Mouse (Mus musculus) liver, embryonic 12.5 days (tissue): ENCODE data around the gene Ppip5k2. TPM values are rescaled to one million over a fixed set of nuclear protein-coding genes. Genes with fewer than 3 reads are reported as not detected.
"Not testable (repeated sequence)": the region's sequence is repeated elsewhere in the genome, so short reads cannot be mapped to it uniquely, and the experiment has no call there.

ENCODE experiments used
- ATAC-seq: fragments of 200-750 bp; cut with Nextera tagmentation; 2 replicates; pipeline ENCODE4 v1.8.0; 2017; ENCODE audit warnings: moderate number of reproducible peaks, mild to moderate bottlenecking, moderate library complexity
- H3K27ac ChIP-seq: fragments of 300-500 bp; sonication (generic); 2 replicates; pipeline ENCODE4 v1.5.1; 2016; ENCODE audit warnings: mild to moderate bottlenecking
- H3K27me3 ChIP-seq: fragments of 300-500 bp; sonication (generic); replicated peaks from 2 replicates; pipeline ENCODE4 v1.6.1; 2016; ENCODE audit warnings: mild to moderate bottlenecking, moderate library complexity
- H3K36me3 ChIP-seq: fragments of 300-500 bp; sonication (generic); 2 replicates; pipeline ENCODE4 v1.6.1; 2016; ENCODE audit warnings: mild to moderate bottlenecking, moderate library complexity
- H3K4me1 ChIP-seq: fragments of 300-500 bp; sonication (generic); 2 replicates; pipeline ENCODE4 v1.6.1; 2016
- H3K4me2 ChIP-seq: fragments of 300-500 bp; sonication (generic); 2 replicates; pipeline ENCODE4 v1.6.1; 2016; ENCODE audit warnings: mild to moderate bottlenecking, moderate library complexity
- H3K4me3 ChIP-seq: fragments of 300-500 bp; sonication (generic); 2 replicates; pipeline ENCODE4 v1.5.1; 2016; ENCODE audit warnings: mild to moderate bottlenecking, moderate library complexity
- H3K9ac ChIP-seq: fragments of 300-500 bp; sonication (generic); 2 replicates; pipeline ENCODE4 v1.6.1; 2016; ENCODE audit warnings: mild to moderate bottlenecking, moderate library complexity
- H3K9me3 ChIP-seq: fragments of 300-500 bp; sonication (generic); replicated peaks from 2 replicates; pipeline ENCODE4 v1.6.1; 2016; ENCODE audit warnings: mild to moderate bottlenecking, moderate library complexity
- WGBS: fragments of 180-500 bp; shearing (Covaris S2); methylation state at CpG from one replicate; pipeline ENCODE4 v1.1.7; 2016; ENCODE audit not compliant: insufficient replicate concordance; 5-methylcytosine and 5-hydroxymethylcytosine counted together
- polyA plus RNA-seq: library from polyadenylated mRNA; unstranded; fragments of >200 nt; fragmentation: Nextera tagmentation; extraction: Ambion mirVana; gene quantifications from 2 replicates; pipeline ENCODE4 v1.2.1, GENCODE M21; 2016

The Ppip5k2 gene
- polyA plus RNA-seq, 1 experiment from 2014 or later = 23.7 TPM

- Histone ChIP-seq H3K4me1 (peaks cover 31% of the 10 kb centered on the region), H3K36me3 (peaks cover 27% of the 10 kb centered on the region), H3K4me3 (no peak overlapping the region), H3K4me2 (no peak overlapping the region), H3K27me3 (no peaks in the 10 kb centered on the region), H3K9ac (no peak overlapping the region), H3K9me3 (no peaks in the 10 kb centered on the region), H3K27ac (peak overlapping the region; percentile 11; the same call in 1 of the 2 replicates)
- ATAC-seq = no peak
- whole genome bisulfite sequencing = 73% methylated on average over 2 of the region's 2 CpGs
Measured at GRCm38 (mm10) chr1:97773973-97774372, 3.8 kb upstream of the Ppip5k2 start.

GRCm38 (mm10) chr1:97773362-97773761, 3.2 kb upstream of the Ppip5k2 start:
- Histone ChIP-seq H3K4me1 (peaks cover 36% of the 10 kb centered on the region), H3K9ac (no peak overlapping the region), H3K4me2 (no peak overlapping the region), H3K9me3 (no peaks in the 10 kb centered on the region), H3K36me3 (peaks cover 26% of the 10 kb centered on the region), H3K27ac (peak overlapping the region; percentile 11; the same call in 1 of the 2 replicates), H3K27me3 (no peaks in the 10 kb centered on the region), H3K4me3 (no peak overlapping the region)
- ATAC-seq = no peak
- WGBS = 64% methylated on average over 6 of the region's 6 CpGs

- H3K4me2 ChIP-seq = peak overlapping the region; percentile 88
- H3K27ac ChIP-seq = no peak overlapping the region; the same call in 1 of the 2 replicates
- peaks cover 14% of the 10 kb centered on the region for H3K36me3 ChIP-seq
- no peaks in the 10 kb centered on the region for H3K27me3 ChIP-seq
- H3K4me3 ChIP-seq = no peak overlapping the region
- H3K4me1 ChIP-seq = peaks cover 47% of the 10 kb centered on the region
- 82% methylated on average over 5 of the region's 5 CpGs for WGBS
- no peak overlapping the region for H3K9ac ChIP-seq
- no peaks in the 10 kb centered on the region for H3K9me3 ChIP-seq
- ATAC-seq = no peak
Measured at GRCm38 (mm10) chr1:97771727-97772126, 1.5 kb upstream of the Ppip5k2 start.

- no peaks in the 10 kb centered on the region for H3K27me3 ChIP-seq
- peak overlapping the region; percentile 88 for H3K4me2 ChIP-seq
- WGBS = 44% methylated on average over 7 of the region's 7 CpGs
- peaks cover 47% of the 10 kb centered on the region for H3K4me1 ChIP-seq
- ATAC-seq = no peak
- peak overlapping the region; percentile 89 for H3K4me3 ChIP-seq
- H3K36me3 ChIP-seq = peaks cover 8% of the 10 kb centered on the region
- peak overlapping the region; percentile 87 for H3K9ac ChIP-seq
- H3K9me3 ChIP-seq = no peaks in the 10 kb centered on the region
- no peak overlapping the region; the same call in 1 of the 2 replicates for H3K27ac ChIP-seq
Measured at GRCm38 (mm10) chr1:97771118-97771517, 907 bp upstream of the Ppip5k2 start.

GRCm38 (mm10) chr1:97769294-97769903, 812 bp downstream of the Ppip5k2 start:
- Histone ChIP-seq H3K36me3 (no peaks in the 10 kb centered on the region), H3K9ac (peak overlapping the region; percentile 87), H3K4me2 (peak overlapping the region; percentile 88), H3K27me3 (no peaks in the 10 kb centered on the region), H3K4me1 (peaks cover 57% of the 10 kb centered on the region), H3K4me3 (peak overlapping the region; percentile 89), H3K27ac (peak overlapping the region; percentile 94), H3K9me3 (no peaks in the 10 kb centered on the region)
- ATAC-seq = peak; percentile 52
- under 1% methylated on average over 40 of the region's 40 CpGs for WGBS

- peaks cover 52% of the 10 kb centered on the region for H3K4me1 ChIP-seq
- H3K9ac ChIP-seq = peak overlapping the region; percentile 87
- no peaks in the 10 kb centered on the region for H3K9me3 ChIP-seq
- H3K36me3 ChIP-seq = no peaks in the 10 kb centered on the region
- no peaks in the 10 kb centered on the region for H3K27me3 ChIP-seq
- 8% methylated on average over 7 of the region's 7 CpGs for WGBS
- ATAC-seq = no peak
- peak overlapping the region; percentile 94 for H3K27ac ChIP-seq
- H3K4me2 ChIP-seq = peak overlapping the region; percentile 88
- peak overlapping the region; percentile 89 for H3K4me3 ChIP-seq
Measured at GRCm38 (mm10) chr1:97768906-97769293, 1.3 kb downstream of the Ppip5k2 start.

- peaks cover 45% of the 10 kb centered on the region for H3K4me1 ChIP-seq
- 65% methylated on average over 2 of the region's 2 CpGs for WGBS
- no peaks in the 10 kb centered on the region for H3K27me3 ChIP-seq
- H3K9ac ChIP-seq = no peak overlapping the region; the same call in 1 of the 2 replicates
- no peak for ATAC-seq
- no peaks in the 10 kb centered on the region for H3K9me3 ChIP-seq
- no peaks in the 10 kb centered on the region for H3K36me3 ChIP-seq
- peak overlapping the region; percentile 88 for H3K4me2 ChIP-seq
- no peak overlapping the region for H3K27ac ChIP-seq
- H3K4me3 ChIP-seq = peak overlapping the region; percentile 89
Measured at GRCm38 (mm10) chr1:97768089-97768488, 2.1 kb downstream of the Ppip5k2 start.

- H3K4me3 ChIP-seq, H3K9ac ChIP-seq, H3K27me3 ChIP-seq, H3K4me2 ChIP-seq, H3K27ac ChIP-seq, ATAC-seq, H3K9me3 ChIP-seq, H3K36me3 ChIP-seq: not testable (repeated sequence)
- peaks cover 26% of the 10 kb centered on the region for H3K4me1 ChIP-seq
- WGBS = 73% methylated on average over 4 of the region's 4 CpGs
Measured at GRCm38 (mm10) chr1:97765712-97766111, 4.5 kb downstream of the Ppip5k2 start.

- no peaks in the 10 kb centered on the region for H3K9me3 ChIP-seq
- WGBS = 81% methylated on average over 6 of the region's 6 CpGs
- peaks cover 11% of the 10 kb centered on the region for H3K36me3 ChIP-seq
- H3K9ac ChIP-seq = no peak overlapping the region
- no peak overlapping the region for H3K4me3 ChIP-seq
- H3K4me1 ChIP-seq = peaks cover 10% of the 10 kb centered on the region; the same call in 1 of the 2 replicates
- no peak overlapping the region for H3K4me2 ChIP-seq
- no peak for ATAC-seq
- H3K27ac ChIP-seq = no peak overlapping the region
- H3K27me3 ChIP-seq = no peaks in the 10 kb centered on the region
Measured at GRCm38 (mm10) chr1:97761477-97761876, 8.7 kb downstream of the Ppip5k2 start.

GRCm38 (mm10) chr1:97760598-97760997, 9.6 kb downstream of the Ppip5k2 start:
- ATAC-seq = no peak
- no peak overlapping the region for H3K4me2 ChIP-seq
- peaks cover 6% of the 10 kb centered on the region; the same call in 1 of the 2 replicates for H3K4me1 ChIP-seq
- no peak overlapping the region for H3K27ac ChIP-seq
- no peak overlapping the region for H3K9ac ChIP-seq
- H3K9me3 ChIP-seq = no peaks in the 10 kb centered on the region
- no peaks in the 10 kb centered on the region for H3K27me3 ChIP-seq
- peaks cover 14% of the 10 kb centered on the region for H3K36me3 ChIP-seq
- WGBS = 75% methylated on average over 7 of the region's 7 CpGs
- H3K4me3 ChIP-seq = no peak overlapping the region

GRCm38 (mm10) chr1:97759841-97760240, 10.4 kb downstream of the Ppip5k2 start:
- Histone ChIP-seq H3K4me2 (no peak overlapping the region), H3K36me3 (peaks cover 22% of the 10 kb centered on the region), H3K9ac (no peak overlapping the region), H3K27me3 (no peaks in the 10 kb centered on the region), H3K27ac (no peak overlapping the region), H3K9me3 (no peaks in the 10 kb centered on the region), H3K4me3 (no peak overlapping the region), H3K4me1 (peaks cover 6% of the 10 kb centered on the region)
- ATAC-seq = no peak

GRCm38 (mm10) chr1:97754392-97754791, 15.8 kb downstream of the Ppip5k2 start:
- H3K4me1 ChIP-seq = peaks cover 13% of the 10 kb centered on the region
- H3K9ac ChIP-seq = 0 out of 2 replicates have a peak overlapping the region, but pooled peaks have one; percentile 17
- H3K9me3 ChIP-seq = no peaks in the 10 kb centered on the region
- no peak overlapping the region for H3K4me3 ChIP-seq
- H3K4me2 ChIP-seq = no peak overlapping the region
- H3K27ac ChIP-seq = peak overlapping the region; percentile 45; the same call in 1 of the 2 replicates
- ATAC-seq = peak; percentile 67
- H3K36me3 ChIP-seq = peaks cover 43% of the 10 kb centered on the region
- no peaks in the 10 kb centered on the region for H3K27me3 ChIP-seq
- WGBS = 55% methylated on average over 4 of the region's 4 CpGs

- Histone ChIP-seq H3K4me2 (no peak overlapping the region), H3K4me3 (no peak overlapping the region), H3K4me1 (peaks cover 13% of the 10 kb centered on the region), H3K27ac (no peak overlapping the region), H3K9ac (no peak overlapping the region), H3K9me3 (no peaks in the 10 kb centered on the region), H3K27me3 (no peaks in the 10 kb centered on the region), H3K36me3 (peaks cover 46% of the 10 kb centered on the region)
- ATAC-seq = peak; percentile 58; the same call in 1 of the 2 replicates
Measured at GRCm38 (mm10) chr1:97753216-97753615, 17.0 kb downstream of the Ppip5k2 start.
